Mouse (Mus musculus) ES-Bruce4 (cell line): ENCODE measurements around the gene Spire2.

Source experiments
- CTCF ChIP-seq: IDR thresholded peaks from one replicate; pipeline ENCODE4 v1.8.1; 2011; ENCODE audit warnings: low read depth, low read length
- EP300 ChIP-seq: IDR thresholded peaks from 2 replicates; pipeline ENCODE4 v1.6.1; 2011; ENCODE audit warnings: low read depth, low read length; ENCODE audit not compliant: insufficient read depth
- POLR2A ChIP-seq: IDR thresholded peaks from one replicate; pipeline ENCODE4 v1.8.1; 2011; ENCODE audit warnings: low read length; ENCODE audit not compliant: insufficient read depth

DNA sequence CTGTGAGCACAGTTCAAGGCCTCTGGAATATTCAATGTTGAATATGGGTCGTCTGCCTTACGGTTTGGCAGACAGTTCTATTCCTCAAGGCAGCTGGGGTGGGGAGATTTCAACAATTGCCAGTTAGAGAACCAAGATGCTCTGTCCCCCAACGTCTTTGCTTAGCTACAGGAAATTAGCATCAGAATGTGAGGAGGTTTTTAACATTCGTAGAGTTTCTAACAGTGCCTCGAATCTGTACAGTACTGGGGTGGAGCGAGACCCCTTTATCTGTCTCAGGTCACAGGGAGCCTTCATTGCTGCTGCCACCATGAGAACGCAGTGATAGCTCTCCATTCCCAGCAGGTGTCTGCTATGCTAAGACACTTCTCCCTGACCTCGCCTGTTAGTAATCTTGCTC lies 43.6 kb downstream of the Spire2 start:
- TF ChIP-seq POLR2A (no peak), CTCF (no peak), EP300 (no peak)
